Mouse (Mus musculus) adrenal gland, adult (tissue): ENCODE measurements around the gene Tmem11.
"Not testable (repeated sequence)": the region's sequence is repeated elsewhere in the genome, so short reads cannot be mapped to it uniquely, and the experiment has no call there.

Experiments used
- DNase-seq, 2 experiments: peaks; one replicate each; pipeline ENCODE4 v3.0.0; 2022 to 2023; ENCODE audit warnings: low spot score in 1 of 2; ENCODE audit not compliant: inconsistent age in 2 of 2

Tmem11 gene

GRCm38 (mm10) chr11:60889861-60890260 lies 10.8 kb upstream of the Tmem11 start:
- peak in 1 of 2 experiments; percentile 45 for DNase-seq

- not testable (repeated sequence) for DNase-seq
Measured at GRCm38 (mm10) chr11:60886986-60887385, 7.9 kb upstream of the Tmem11 start.

GRCm38 (mm10) chr11:60882386-60882785 lies 3.3 kb upstream of the Tmem11 start:
- DNase-seq, result no peak

- DNase-seq, result no peak
Measured at GRCm38 (mm10) chr11:60880559-60880958, 1.5 kb upstream of the Tmem11 start.

- DNase-seq, result peak in 1 of 2 experiments; percentile 50
Measured at GRCm38 (mm10) chr11:60879423-60879822, 351 bp upstream of the Tmem11 start.

GRCm38 (mm10) chr11:60878056-60878612 lies 938 bp downstream of the Tmem11 start:
- DNase-seq, result peak in 1 of 2 experiments; percentile 89

GRCm38 (mm10) chr11:60873101-60873500 lies 6.0 kb downstream of the Tmem11 start:
- DNase-seq, result no peak

GRCm38 (mm10) chr11:60871409-60871808 lies 7.7 kb downstream of the Tmem11 start:
- DNase-seq, result peak in 1 of 2 experiments; percentile 69

GRCm38 (mm10) chr11:60869471-60869870 lies 9.6 kb downstream of the Tmem11 start:
- peak in 1 of 2 experiments; percentile 66 for DNase-seq

- peak in 1 of 2 experiments; percentile 61 for DNase-seq
Measured at GRCm38 (mm10) chr11:60867904-60868303, 11.2 kb downstream of the Tmem11 start.

GRCm38 (mm10) chr11:60867456-60867855 lies 11.6 kb downstream of the Tmem11 start:
- peak in 1 of 2 experiments; percentile 55 for DNase-seq

GRCm38 (mm10) chr11:60866021-60866420 lies 13.1 kb downstream of the Tmem11 start:
- DNase-seq, result no peak

- DNase-seq, result peak in 1 of 2 experiments; percentile 47
Measured at GRCm38 (mm10) chr11:60864916-60865315, 14.2 kb downstream of the Tmem11 start.

- DNase-seq, result no peak
Measured at GRCm38 (mm10) chr11:60864166-60864565, 14.9 kb downstream of the Tmem11 start.

- DNase-seq, result peak; percentile 43 to 70
Measured at GRCm38 (mm10) chr11:60863196-60863595, 15.9 kb downstream of the Tmem11 start.

- DNase-seq, result peak; percentile 57 to 81
Measured at GRCm38 (mm10) chr11:60861993-60862392, 17.1 kb downstream of the Tmem11 start.

- no peak for DNase-seq
Measured at GRCm38 (mm10) chr11:60856587-60856986, 22.5 kb downstream of the Tmem11 start.

- no peak for DNase-seq
Measured at GRCm38 (mm10) chr11:60845415-60845814, 33.7 kb downstream of the Tmem11 start.

- no peak for DNase-seq
Measured at GRCm38 (mm10) chr11:60843412-60843811, 35.7 kb downstream of the Tmem11 start.

GRCm38 (mm10) chr11:60841467-60842200 lies 37.4 kb downstream of the Tmem11 start:
- DNase-seq, result no peak

GRCm38 (mm10) chr11:60837644-60838406 lies 41.2 kb downstream of the Tmem11 start:
- no peak for DNase-seq

- DNase-seq, result no peak
Measured at GRCm38 (mm10) chr11:60836897-60837296, 42.2 kb downstream of the Tmem11 start.
